ENCODE assay signal across 8 mouse cellular contexts in the genomic region with DNA sequence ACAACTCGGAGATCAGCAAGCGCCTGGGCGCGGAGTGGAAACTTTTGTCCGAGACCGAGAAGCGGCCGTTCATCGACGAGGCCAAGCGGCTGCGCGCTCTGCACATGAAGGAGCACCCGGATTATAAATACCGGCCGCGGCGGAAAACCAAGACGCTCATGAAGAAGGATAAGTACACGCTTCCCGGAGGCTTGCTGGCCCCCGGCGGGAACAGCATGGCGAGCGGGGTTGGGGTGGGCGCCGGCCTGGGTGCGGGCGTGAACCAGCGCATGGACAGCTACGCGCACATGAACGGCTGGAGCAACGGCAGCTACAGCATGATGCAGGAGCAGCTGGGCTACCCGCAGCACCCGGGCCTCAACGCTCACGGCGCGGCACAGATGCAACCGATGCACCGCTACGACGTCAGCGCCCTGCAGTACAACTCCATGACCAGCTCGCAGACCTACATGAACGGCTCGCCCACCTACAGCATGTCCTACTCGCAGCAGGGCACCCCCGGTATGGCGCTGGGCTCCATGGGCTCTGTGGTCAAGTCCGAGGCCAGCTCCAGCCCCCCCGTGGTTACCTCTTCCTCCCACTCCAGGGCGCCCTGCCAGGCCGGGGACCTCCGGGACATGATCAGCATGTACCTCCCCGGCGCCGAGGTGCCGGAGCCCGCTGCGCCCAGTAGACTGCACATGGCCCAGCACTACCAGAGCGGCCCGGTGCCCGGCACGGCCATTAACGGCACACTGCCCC. TPM values are rescaled to one million over a fixed set of nuclear protein-coding genes. Genes with fewer than 3 reads are reported as not detected.
DNase-seq lines count a peak whose midpoint lies in the region; ATAC-seq and TF ChIP-seq lines count a peak whose summit lies in the region.

No protein-coding gene starts in this region.

- peak overlapping the region; percentile 70 for H3K4me2 ChIP-seq in kidney, embryonic 16.5 days (replicated peaks; ENCODE audit: low read depth, low read length)
- peak overlapping the region; percentile 83 for H3K4me2 ChIP-seq in heart, embryonic 15.5 days
- peak overlapping the region; percentile 51 for H3K4me2 ChIP-seq in liver, embryonic 15.5 days
- H3K4me2 ChIP-seq in stomach, postnatal 0 days (replicated peaks; ENCODE audit: low read depth): peak overlapping the region; percentile 55

- H3K27me3 ChIP-seq in kidney, embryonic 16.5 days (ENCODE audit: insufficient read depth, low read length): peaks cover 89% of the 10 kb centered on the region
- H3K27me3 ChIP-seq in kidney, adult 2 months (replicated peaks; ENCODE audit: control insufficient read depth, insufficient read depth, low read length): peaks cover 21% of the 10 kb centered on the region
- peaks cover 89% of the 10 kb centered on the region for H3K27me3 ChIP-seq in heart, embryonic 15.5 days
- peaks cover 96% of the 10 kb centered on the region for H3K27me3 ChIP-seq in liver, embryonic 15.5 days
- H3K27me3 ChIP-seq in stomach, postnatal 0 days (ENCODE audit: control insufficient read depth, insufficient read depth, low read length): peaks cover 2% of the 10 kb centered on the region; the same call in 1 of the 2 replicates

- no peak for TF ChIP-seq POLR2A in kidney, adult 2 months (IDR thresholded peaks at IDR 0.05; ENCODE audit: low read depth, low read length)
- TF ChIP-seq POLR2A in cortical plate, adult 2 months (IDR thresholded peaks at IDR 0.05; ENCODE audit: extremely low read depth, insufficient read depth, low read length): no peak

- no peaks in the 10 kb centered on the region for H3K36me3 ChIP-seq in kidney, embryonic 16.5 days (ENCODE audit: insufficient read depth, low read length)
- no peaks in the 10 kb centered on the region for H3K36me3 ChIP-seq in kidney, adult 2 months (ENCODE audit: control insufficient read depth, insufficient read depth, low read length)
- H3K36me3 ChIP-seq in heart, embryonic 15.5 days: no peaks in the 10 kb centered on the region
- H3K36me3 ChIP-seq in liver, embryonic 15.5 days (replicated peaks): no peaks in the 10 kb centered on the region
- no peaks in the 10 kb centered on the region for H3K36me3 ChIP-seq in stomach, postnatal 0 days (ENCODE audit: control insufficient read depth, insufficient read depth, low read length)

- peaks cover 25% of the 10 kb centered on the region for H3K4me1 ChIP-seq in kidney, embryonic 16.5 days (ENCODE audit: insufficient read depth, low read length)
- no peaks in the 10 kb centered on the region for H3K4me1 ChIP-seq in kidney, adult 2 months (ENCODE audit: control insufficient read depth, insufficient read depth, low read length)
- peaks cover 2% of the 10 kb centered on the region; the same call in 1 of the 2 replicates for H3K4me1 ChIP-seq in cortical plate, adult 2 months (ENCODE audit: control insufficient read depth, insufficient read depth, low read length)
- H3K4me1 ChIP-seq in heart, embryonic 15.5 days (replicated peaks): peaks cover 29% of the 10 kb centered on the region
- peaks cover 12% of the 10 kb centered on the region; the same call in 1 of the 2 replicates for H3K4me1 ChIP-seq in liver, embryonic 15.5 days (replicated peaks)
- H3K4me1 ChIP-seq in stomach, postnatal 0 days (replicated peaks; ENCODE audit: control insufficient read depth, insufficient read depth): no peaks in the 10 kb centered on the region

- no peaks in the 10 kb centered on the region for H3K9me3 ChIP-seq in kidney, embryonic 16.5 days (ENCODE audit: low read length)
- H3K9me3 ChIP-seq in heart, embryonic 15.5 days (replicated peaks): no peaks in the 10 kb centered on the region
- H3K9me3 ChIP-seq in liver, embryonic 15.5 days (replicated peaks): no peaks in the 10 kb centered on the region
- no peaks in the 10 kb centered on the region for H3K9me3 ChIP-seq in stomach, postnatal 0 days (ENCODE audit: control insufficient read depth, low read length)

- TF ChIP-seq CTCF in kidney, adult 2 months (conservative IDR thresholded peaks at IDR 0.05; ENCODE audit: insufficient read depth, insufficient read length, low read depth, low read length): no peak
- no peak for TF ChIP-seq CTCF in cortical plate, adult 2 months (IDR thresholded peaks at IDR 0.05; ENCODE audit: extremely low read depth, insufficient read depth, low read length)
- TF ChIP-seq CTCF in stomach, postnatal 0 days (IDR thresholded peaks at IDR 0.05; ENCODE audit: low read depth): no peak

- DNase-seq in kidney, adult 2 months: no peak
- DNase-seq in stomach, postnatal 0 days (ENCODE audit: low spot score): peak; percentile 62
- no peak for DNase-seq in MN1 (ENCODE audit: low spot score)

- TF ChIP-seq EP300 in stomach, postnatal 0 days (optimal IDR thresholded peaks at IDR 0.05): no peak

- peak overlapping the region; percentile 45 for H3K4me3 ChIP-seq in kidney, embryonic 16.5 days (ENCODE audit: low read length)
- no peak overlapping the region for H3K4me3 ChIP-seq in kidney, adult 2 months (ENCODE audit: insufficient read depth, low read depth, low read length)
- H3K4me3 ChIP-seq in cortical plate, adult 2 months (ENCODE audit: insufficient read depth, low read length): peak overlapping the region; percentile 69
- peak overlapping the region; percentile 49 for H3K4me3 ChIP-seq in heart, embryonic 15.5 days
- H3K4me3 ChIP-seq in liver, embryonic 15.5 days (replicated peaks): peak overlapping the region; percentile 14; the same call in 1 of the 2 replicates
- H3K4me3 ChIP-seq in stomach, postnatal 0 days (ENCODE audit: low read depth, low read length): peak overlapping the region; percentile 63

- ATAC-seq in kidney, embryonic 16.5 days (ENCODE audit: low FRiP score, low TSS enrichment): peak; percentile 41
- ATAC-seq in heart, embryonic 15.5 days (replicated peaks; ENCODE audit: insufficient number of reproducible peaks, insufficient read depth, low FRiP score, low read depth): no peak
- ATAC-seq in liver, embryonic 15.5 days (ENCODE audit: insufficient read depth): no peak
- peak; percentile 46 for ATAC-seq in stomach, postnatal 0 days (ENCODE audit: low FRiP score, low TSS enrichment)
- ATAC-seq in erythroblast, adult 5-6 weeks (replicated peaks; ENCODE audit: low FRiP score, poor library complexity, severe bottlenecking): no peak

- H3K27ac ChIP-seq in kidney, embryonic 16.5 days (ENCODE audit: low read length): no peak overlapping the region
- no peak overlapping the region for H3K27ac ChIP-seq in kidney, adult 2 months (ENCODE audit: insufficient read depth, low read depth, low read length)
- peak overlapping the region; percentile 83 for H3K27ac ChIP-seq in cortical plate, adult 2 months (ENCODE audit: insufficient read depth, low read length)
- H3K27ac ChIP-seq in heart, embryonic 15.5 days: no peak overlapping the region
- H3K27ac ChIP-seq in liver, embryonic 15.5 days (replicated peaks): no peak overlapping the region
- H3K27ac ChIP-seq in stomach, postnatal 0 days (replicated peaks): peak overlapping the region; percentile 94

- no peak overlapping the region for H3K9ac ChIP-seq in kidney, embryonic 16.5 days (replicated peaks; ENCODE audit: low read length)
- no peak overlapping the region for H3K9ac ChIP-seq in heart, embryonic 15.5 days
- H3K9ac ChIP-seq in liver, embryonic 15.5 days: no peak overlapping the region
- peak overlapping the region; percentile 78 for H3K9ac ChIP-seq in stomach, postnatal 0 days (ENCODE audit: low read length)

- WGBS in kidney, embryonic 16.5 days: under 1% methylated on average over 67 of the region's 67 CpGs
- 2% methylated on average over 67 of the region's 67 CpGs for WGBS in kidney, adult 2 months
- under 1% methylated on average over 67 of the region's 67 CpGs for WGBS in heart, embryonic 15.5 days
- 1% methylated on average over 67 of the region's 67 CpGs for WGBS in liver, embryonic 15.5 days (ENCODE audit: insufficient replicate concordance)
- WGBS in stomach, postnatal 0 days: 1% methylated on average over 64 of the region's 67 CpGs

RNA-seq across cellular contexts. Expression of a gene that starts 0.6 kb away (rescaled TPM):
- polyA plus RNA-seq in kidney, embryonic 16.5 days (2015; fragmentation: Nextera tagmentation; extraction: Ambion mirVana): not detected in 2 replicates
- 0.03 TPM in 1 of 2 replicates, not detected in the other for polyA plus RNA-seq in kidney, adult 2 months (2012; rRNA removed)
- polyA plus RNA-seq in cortical plate, adult 2 months (2012; rRNA removed): 27.0 and 30.5 TPM in 2 replicates
- polyA plus RNA-seq in heart, embryonic 15.5 days (2015; fragmentation: Nextera tagmentation; extraction: Ambion mirVana): 0.26 and 0.79 TPM in 2 replicates
- not detected in 2 replicates for polyA plus RNA-seq in liver, embryonic 15.5 days (2015; fragmentation: Nextera tagmentation; extraction: Ambion mirVana)
- 11.6 and 14.7 TPM in 2 replicates for polyA plus RNA-seq in stomach, postnatal 0 days (2015; fragmentation: Nextera tagmentation; extraction: Ambion mirVana)
- total RNA-seq in erythroblast, adult 5-6 weeks (2015; ENCODE audit: low replicate concordance): not detected in 2 replicates
- total RNA-seq in erythroblast, adult 5-6 weeks (2017; ENCODE audit: low replicate concordance): not detected in 2 replicates

Comparison
In these comparisons a context has a peak if more than half of its experiments do, and no peak if none do; other contexts are left out.
1. ATAC-seq: peak in kidney, embryonic 16.5 days (single experiment) and stomach, postnatal 0 days (single experiment); none in heart, embryonic 15.5 days (single experiment), liver, embryonic 15.5 days (single experiment) and erythroblast, adult 5-6 weeks (single experiment).
2. H3K27ac ChIP-seq: peak in cortical plate, adult 2 months (single experiment) and stomach, postnatal 0 days (single experiment); none in kidney, embryonic 16.5 days (single experiment), kidney, adult 2 months (single experiment), heart, embryonic 15.5 days (single experiment) and liver, embryonic 15.5 days (single experiment).
3. Peak in every context shown above with its lines, with median percentiles within 50 percentile points of each other: H3K4me2 ChIP-seq.